Mouse (Mus musculus) megakaryocyte, embryonic 14.5 days (primary cell): ENCODE measurements around the gene Morc2a.

Experiments
- FLI1 ChIP-seq: IDR thresholded peaks from 2 replicates; pipeline ENCODE4 v1.6.1; 2012; ENCODE audit warnings: low read length, inconsistent platforms, mixed read lengths
- GATA1 ChIP-seq: IDR thresholded peaks from 3 replicates; pipeline ENCODE4 v1.6.1; 2012; ENCODE audit warnings: mixed read lengths, low read length, inconsistent platforms, borderline replicate concordance

- TF ChIP-seq GATA1 (no peak), FLI1 (no peak)
Measured at GRCm38 (mm10) chr11:3691746-3692145, 42.8 kb downstream of the Morc2a start.
